Mouse (Mus musculus): ENCODE data around the gene Eif4g2. TPM values are rescaled to one million over a fixed set of nuclear protein-coding genes. Genes with fewer than 3 reads are reported as not detected.

Gene Eif4g2
- 36.6 and 134 TPM in 2 replicates for polyA plus RNA-seq (2012; rRNA removed; ENCODE audit: low replicate concordance)

DNA sequence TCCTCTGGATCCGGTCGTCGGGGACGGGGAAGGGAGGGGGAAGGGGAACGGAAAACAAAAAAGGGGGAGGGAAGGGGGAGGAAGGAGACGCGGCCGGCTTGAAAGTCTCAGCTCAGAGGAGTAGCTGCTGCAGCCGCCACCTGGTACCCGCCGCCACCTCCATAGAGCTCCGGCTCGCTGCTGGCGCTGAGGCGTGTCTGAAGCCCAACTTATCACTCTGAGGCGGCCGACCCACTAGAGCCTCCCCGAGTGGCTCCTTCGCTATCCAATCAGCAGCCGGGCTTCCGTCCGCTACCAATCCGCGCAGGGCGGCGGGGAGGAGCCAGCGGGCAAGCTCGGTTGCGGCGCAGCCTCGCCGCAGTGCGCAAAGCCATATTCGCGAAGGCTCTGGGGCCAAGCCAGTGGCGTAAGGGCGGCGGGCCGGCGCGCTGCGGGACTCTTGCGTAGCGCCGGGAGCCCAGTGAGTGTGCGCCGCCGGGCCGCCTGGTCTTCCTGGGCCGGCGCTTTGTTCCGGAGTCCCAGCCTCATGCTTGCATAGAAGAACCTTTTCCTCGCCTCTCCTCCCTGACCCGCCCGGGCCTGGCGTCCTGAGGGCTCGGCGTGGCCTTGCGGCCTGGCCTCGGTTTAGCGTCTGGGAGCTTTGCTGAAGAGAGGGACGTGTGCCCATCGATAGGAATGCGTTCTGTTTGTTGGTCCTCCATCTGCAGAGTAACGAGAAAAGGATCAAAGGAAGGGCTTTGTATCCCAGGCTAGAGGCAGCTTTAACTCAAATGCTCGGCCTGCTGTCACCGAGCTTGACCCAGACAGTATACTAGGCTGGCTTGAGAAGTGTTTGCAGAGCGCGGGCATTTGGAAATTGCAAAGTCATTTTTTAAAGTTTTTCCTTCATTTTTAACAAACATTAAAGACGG is at the start of gene Eif4g2:
Eif4g2 (minus strand) TSS at position 209 of the 911 bp plus-strand sequence.

GRCm38 (mm10) chr7:111028281-111029045 is 54.4 kb downstream of the Eif4g2 start, which contains the start of gene Ctr9:
TSS of gene Ctr9 (plus strand) at chr7:111028951.

Other genes with a start within 250 kb of the Eif4g2 start
- gene Rnf141, start 238.6 kb downstream of the Eif4g2 start, polyA plus RNA-seq (2012; rRNA removed; ENCODE audit: low replicate concordance) = 12.8 and 39.1 TPM in 2 replicates
- 29.3 and 55.9 TPM in 2 replicates for gene Lyve1, start 219.8 kb downstream of the Eif4g2 start, polyA plus RNA-seq (2012; rRNA removed; ENCODE audit: low replicate concordance)
- 8.4 and 10.0 TPM in 2 replicates for gene Mrvi1, start 100.6 kb downstream of the Eif4g2 start, polyA plus RNA-seq (2012; rRNA removed; ENCODE audit: low replicate concordance)
- 11.0 and 19.5 TPM in 2 replicates for gene Ctr9, start 54.1 kb downstream of the Eif4g2 start, polyA plus RNA-seq (2012; rRNA removed; ENCODE audit: low replicate concordance)